Mouse (Mus musculus) layer of hippocampus, adult 8-10 months (tissue): ENCODE measurements around the gene Psenen. TPM values are rescaled to one million over a fixed set of nuclear protein-coding genes. Genes with fewer than 3 reads are reported as not detected.
A peak's percentile ranks its signal among the peaks of the same experiment; 100 is the strongest.

Experiments used
- DNase-seq, 2 experiments: peaks; one replicate each; pipeline ENCODE4 v3.0.0; 2022; ENCODE audit warnings: low spot score in 2 of 2
- total RNA-seq, 4 experiments: library from RNA; stranded (reverse); gene quantifications; 2 replicates each; pipeline ENCODE4 v1.2.4; 2022

The Psenen gene
- 10 to 100 TPM; 85.9 to 91.0 (median 88.4) TPM for total RNA-seq

GRCm38 (mm10) chr7:30563117-30563905, at the start of gene Psenen, which contains the start of the genes U2af1l4 and Gm49396:
Gene Psenen (minus strand): TSS chr7:30563627.
Gene U2af1l4 (plus strand): TSS chr7:30563301.
Gene Gm49396 (plus strand): TSS chr7:30563344.
- peak; percentile 96 for DNase-seq

- no peak for DNase-seq
These were observed 49.4 kb upstream of the Psenen start, which contains the start of gene Upk1a for GRCm38 (mm10) chr7:30612654-30613402. Gene Upk1a (minus strand): TSS chr7:30612847.

DNA sequence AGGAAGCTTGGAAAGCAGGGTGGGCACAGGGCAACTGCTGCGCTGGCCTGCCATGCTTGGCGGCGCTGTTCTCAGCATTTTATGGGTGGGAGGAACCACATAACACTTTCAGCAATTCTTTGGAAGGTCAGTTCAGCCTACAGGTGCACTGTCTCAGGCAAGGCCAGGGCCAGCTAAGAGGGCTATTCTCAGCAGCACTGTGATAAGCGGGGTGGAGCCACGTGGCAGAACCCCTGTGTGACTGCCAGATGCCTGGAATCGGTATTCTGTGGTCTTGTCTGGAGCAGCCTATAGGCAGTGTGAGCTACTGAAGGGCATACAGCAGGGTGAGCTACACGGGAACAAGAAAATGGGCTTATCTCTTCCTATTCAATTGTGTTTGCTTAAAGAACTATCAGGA, 46.6 kb upstream of the Psenen start:
- no peak for DNase-seq

DNA sequence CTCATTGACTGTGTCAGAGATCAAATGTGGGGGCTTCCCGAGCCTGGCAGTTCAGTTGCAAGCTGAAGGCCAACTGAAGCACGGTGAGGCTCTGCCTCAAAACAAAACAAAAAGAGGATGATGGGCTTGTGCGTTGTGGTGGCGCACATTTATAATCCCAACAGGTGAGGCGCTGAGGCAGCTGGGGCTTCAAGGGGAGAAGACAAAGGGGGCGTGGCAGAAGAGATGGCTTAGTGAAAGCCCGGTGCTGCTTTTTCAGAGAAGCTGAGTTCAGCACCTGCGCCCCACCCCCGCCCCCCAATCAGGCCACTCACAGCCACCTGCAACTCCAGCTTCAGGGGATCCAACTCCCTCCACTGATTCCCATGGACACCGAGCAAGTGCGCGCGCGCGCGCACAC, 45.0 kb upstream of the Psenen start:
- no peak for DNase-seq

GRCm38 (mm10) chr7:30607706-30608309, 44.4 kb upstream of the Psenen start:
- no peak for DNase-seq

GRCm38 (mm10) chr7:30604944-30605343, 41.5 kb upstream of the Psenen start:
- no peak for DNase-seq

GRCm38 (mm10) chr7:30604424-30604823, 41.0 kb upstream of the Psenen start:
- no peak for DNase-seq

GRCm38 (mm10) chr7:30602583-30602982, 39.2 kb upstream of the Psenen start:
- DNase-seq, result no peak

DNA sequence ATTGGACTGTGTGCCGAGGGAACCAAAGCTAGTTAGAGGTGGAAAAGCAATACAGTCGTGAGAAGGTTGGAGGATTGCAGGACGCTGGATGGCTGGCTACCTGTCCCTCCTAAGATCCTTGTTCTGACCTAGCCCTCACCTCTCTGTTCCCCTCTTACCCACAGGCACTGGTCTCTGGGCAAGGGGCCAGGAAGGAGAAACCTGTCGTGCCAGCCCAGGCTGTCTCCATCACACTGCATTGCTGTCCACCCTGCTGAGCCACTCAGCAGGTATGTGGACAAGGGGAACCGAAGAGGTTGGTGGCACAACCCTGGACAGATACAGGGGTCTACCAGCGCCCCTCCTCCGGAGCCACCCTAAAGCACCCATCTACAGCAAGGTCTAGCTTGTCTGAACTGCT, 37.2 kb upstream of the Psenen start:
- DNase-seq, result no peak

DNA sequence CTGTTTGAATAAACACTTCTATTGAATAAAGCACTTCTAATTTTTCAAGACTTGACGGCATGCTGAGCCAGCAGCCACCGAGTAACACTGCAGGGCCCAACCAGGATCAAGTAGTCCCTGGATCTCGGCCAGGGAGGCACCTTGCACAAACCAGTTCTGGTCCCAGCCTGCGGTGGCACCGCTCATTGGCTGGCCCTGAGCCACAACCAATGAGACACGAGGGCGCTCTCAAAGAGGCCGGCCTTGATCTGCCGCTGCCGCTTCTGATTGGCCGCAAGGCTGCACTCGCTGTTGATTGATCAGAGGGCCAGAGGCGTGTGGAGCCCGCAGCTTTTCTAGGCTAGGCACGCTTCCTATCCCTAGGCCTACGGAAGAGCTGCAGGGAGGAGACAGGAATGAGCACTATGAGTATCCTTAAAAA, 36.5 kb upstream of the Psenen start:
- DNase-seq, result peak; percentile 92 to 94

- no peak for DNase-seq
These were observed 35.4 kb upstream of the Psenen start, which contains the start of gene Zbtb32 for GRCm38 (mm10) chr7:30598786-30599185. Gene Zbtb32 (minus strand): TSS chr7:30598909.

- no peak for DNase-seq
These were observed 33.4 kb upstream of the Psenen start for GRCm38 (mm10) chr7:30596811-30597210.

DNA sequence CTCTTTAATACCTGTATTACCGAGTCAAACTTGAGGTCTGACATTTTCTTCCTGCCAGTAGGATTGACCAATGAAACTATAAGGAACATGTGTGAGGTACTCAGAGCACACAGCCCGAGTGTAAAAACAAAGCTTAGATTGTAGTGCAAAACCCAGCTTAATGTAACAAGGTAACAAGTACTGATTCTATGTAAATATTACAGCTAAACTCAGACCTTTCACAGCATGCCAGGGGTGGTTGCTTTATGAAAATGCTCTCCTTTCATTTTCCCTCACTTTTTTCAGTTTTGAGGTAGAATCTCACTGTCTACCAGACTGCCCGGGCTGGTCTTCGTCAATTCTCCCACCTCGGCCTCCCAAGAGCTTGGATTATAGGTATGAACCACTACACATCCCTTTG, 32.7 kb upstream of the Psenen start:
- DNase-seq, result no peak

- no peak for DNase-seq
These were observed 31.1 kb upstream of the Psenen start for GRCm38 (mm10) chr7:30594510-30595024.

GRCm38 (mm10) chr7:30593579-30594509, 30.4 kb upstream of the Psenen start:
- DNase-seq, result no peak

DNA sequence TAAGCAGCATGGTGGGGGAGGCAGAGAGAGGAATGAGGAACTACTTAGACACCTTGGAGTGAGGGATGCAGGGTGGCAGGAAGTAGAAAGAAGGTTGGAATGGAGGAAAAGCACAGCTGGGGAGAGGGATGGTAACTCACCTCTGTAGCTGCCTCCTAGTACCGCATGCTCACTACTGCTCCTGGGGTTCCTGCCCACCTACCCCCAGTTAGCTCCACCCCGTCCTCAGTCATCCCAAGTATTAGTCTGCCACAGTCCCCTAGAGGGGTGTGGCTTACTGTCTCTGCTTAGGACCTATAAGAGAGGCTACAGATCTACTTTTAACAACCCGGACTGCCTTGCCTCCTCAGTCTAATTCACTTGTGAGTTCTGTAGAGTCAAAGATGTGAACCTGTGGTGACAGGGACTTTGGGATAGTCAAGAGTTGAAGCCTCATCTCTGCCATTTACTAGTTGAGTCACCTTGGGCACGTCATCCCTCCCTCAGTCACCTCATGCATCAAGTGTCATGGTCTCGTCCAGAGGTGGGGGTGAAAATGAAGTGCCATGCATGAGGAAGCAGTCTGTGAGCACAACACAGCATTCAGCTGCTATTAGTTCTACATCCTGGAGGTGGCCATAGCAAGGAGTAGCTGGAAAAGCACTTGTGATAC, 29.5 kb upstream of the Psenen start:
- no peak for DNase-seq

- DNase-seq, result no peak
These were observed 28.2 kb upstream of the Psenen start for GRCm38 (mm10) chr7:30591605-30591951.

- no peak for DNase-seq
These were observed 27.6 kb upstream of the Psenen start for GRCm38 (mm10) chr7:30590927-30591604.

GRCm38 (mm10) chr7:30589435-30590301, 26.2 kb upstream of the Psenen start:
- DNase-seq, result peak; percentile 70 to 79
